Mouse (Mus musculus): ENCODE data around the gene Apoa4. TPM values are rescaled to one million over a fixed set of nuclear protein-coding genes. Genes with fewer than 3 reads are reported as not detected.

Gene Apoa4
- not detected for total RNA-seq (2021)

- DNase-seq, result no peak
- intact Hi-C loops (cut with DNase I), result no loop called here
Observed at GRCm38 (mm10) chr9:46240526-46241153, at the start of gene Apoa4. Gene Apoa4, plus strand, starts transcription at chr9:46240696.

- DNase-seq, result no peak
- intact Hi-C loops (cut with DNase I), result loop anchor here (1.0 to 5.0 kb wide), 4 partner anchors 39 to 284 kb away; partner anchors contain the start of genes Pafah1b2, Pcsk7, Rnf214 and Sik3
Observed at GRCm38 (mm10) chr9:46191234-46191633, 49.3 kb upstream of the Apoa4 start.

- DNase-seq, result no peak
- intact Hi-C loops (cut with DNase I), result loop anchor here (1.0 to 5.0 kb wide), 5 partner anchors 39 to 284 kb away; partner anchors contain the start of genes Pafah1b2, Pcsk7, Rnf214 and Sik3
Observed at GRCm38 (mm10) chr9:46191644-46192043, 48.9 kb upstream of the Apoa4 start.

GRCm38 (mm10) chr9:46192642-46193041, 47.9 kb upstream of the Apoa4 start:
- no peak for DNase-seq
- intact Hi-C loops (cut with DNase I), result loop anchor here (2.0 to 5.0 kb wide), 3 partner anchors 40 to 285 kb away; partner anchors contain the start of genes Pcsk7 and Rnf214

- DNase-seq, result no peak
- intact Hi-C loops (cut with DNase I), result loop anchor here (5.0 kb wide), 2 partner anchors 43 to 288 kb away; partner anchors contain the start of genes Pcsk7 and Rnf214
Observed at GRCm38 (mm10) chr9:46194809-46195208, 45.7 kb upstream of the Apoa4 start.

GRCm38 (mm10) chr9:46196699-46197169, 43.8 kb upstream of the Apoa4 start:
- intact Hi-C loops (cut with DNase I), result no loop called here
- peak; percentile 52 to 71 for DNase-seq

GRCm38 (mm10) chr9:46198461-46198860, 42.0 kb upstream of the Apoa4 start:
- peak; percentile 34 to 47 for DNase-seq
- intact Hi-C loops (cut with DNase I), result no loop called here

GRCm38 (mm10) chr9:46198936-46199335, 41.6 kb upstream of the Apoa4 start:
- DNase-seq, result no peak
- intact Hi-C loops (cut with DNase I), result no loop called here

GRCm38 (mm10) chr9:46199609-46200008, 40.9 kb upstream of the Apoa4 start:
- no peak for DNase-seq
- intact Hi-C loops (cut with DNase I), result no loop called here

- intact Hi-C loops (cut with DNase I), result no loop called here
- no peak for DNase-seq
Observed at GRCm38 (mm10) chr9:46206834-46207500, 33.5 kb upstream of the Apoa4 start.

- DNase-seq, result no peak
- intact Hi-C loops (cut with DNase I), result no loop called here
Observed at GRCm38 (mm10) chr9:46207501-46207869, 33.0 kb upstream of the Apoa4 start.

GRCm38 (mm10) chr9:46208401-46208974, 32.0 kb upstream of the Apoa4 start:
- intact Hi-C loops (cut with DNase I), result no loop called here
- DNase-seq, result no peak

- intact Hi-C loops (cut with DNase I), result no loop called here
- DNase-seq, result no peak
Observed at GRCm38 (mm10) chr9:46210473-46210872, 30.0 kb upstream of the Apoa4 start.

GRCm38 (mm10) chr9:46214276-46214675, 26.2 kb upstream of the Apoa4 start:
- intact Hi-C loops (cut with DNase I), result no loop called here
- no peak for DNase-seq

GRCm38 (mm10) chr9:46214946-46215337, 25.6 kb upstream of the Apoa4 start:
- DNase-seq, result no peak
- intact Hi-C loops (cut with DNase I), result no loop called here

GRCm38 (mm10) chr9:46215338-46216322, 24.9 kb upstream of the Apoa4 start:
- peak in 1 of 2 experiments; percentile 31 for DNase-seq
- intact Hi-C loops (cut with DNase I), result no loop called here

GRCm38 (mm10) chr9:46216744-46217470, 23.6 kb upstream of the Apoa4 start:
- intact Hi-C loops (cut with DNase I), result no loop called here
- no peak for DNase-seq

- DNase-seq, result no peak
- intact Hi-C loops (cut with DNase I), result no loop called here
Observed at GRCm38 (mm10) chr9:46218176-46218575, 22.3 kb upstream of the Apoa4 start.

- intact Hi-C loops (cut with DNase I), result no loop called here
- DNase-seq, result no peak
Observed at GRCm38 (mm10) chr9:46223090-46223489, 17.4 kb upstream of the Apoa4 start.

- DNase-seq, result no peak
- intact Hi-C loops (cut with DNase I), result no loop called here
Observed at GRCm38 (mm10) chr9:46224101-46224500, 16.4 kb upstream of the Apoa4 start.
